Mouse (Mus musculus) yolk sac, embryonic 10.5 days (tissue): ENCODE results near the gene Edar.
"Not testable (repeated sequence)": the region's sequence is repeated elsewhere in the genome, so short reads cannot be mapped to it uniquely, and the experiment has no call there.

Experiments
- DNase-seq: peaks from one replicate; pipeline ENCODE4 v3.0.0-alpha.2; 2017; ENCODE audit warnings: low spot score

The Edar gene

DNA sequence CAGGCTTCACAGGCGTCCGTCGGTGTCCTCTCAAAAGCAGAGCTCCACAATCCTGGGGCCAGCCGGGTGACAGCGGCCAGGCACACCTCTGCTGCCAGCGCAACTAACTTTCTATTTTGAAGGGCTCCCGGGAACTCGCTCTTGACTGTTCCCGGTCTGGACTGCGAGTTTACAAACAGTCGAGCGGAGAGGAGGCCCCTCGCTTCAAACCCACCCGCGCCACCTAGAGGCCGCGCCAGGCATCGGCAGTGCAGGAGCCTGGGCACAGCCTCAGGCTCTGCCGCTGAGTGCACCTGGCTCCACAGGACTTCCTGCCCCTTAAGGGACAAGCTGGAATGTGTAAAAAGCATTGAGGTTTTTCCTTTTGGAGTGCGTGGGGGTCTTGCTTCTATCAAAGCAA, at the start of gene Edar:
Gene Edar (minus strand): TSS at position 122 of the 400 bp plus-strand sequence.
- peak; percentile 57 for DNase-seq

GRCm38 (mm10) chr10:58718110-58718509, 42.7 kb upstream of the Edar start, which contains the start of gene Gm17542:
Gene Gm17542, minus strand, starts transcription at chr10:58718210.
- not testable (repeated sequence) for DNase-seq

DNA sequence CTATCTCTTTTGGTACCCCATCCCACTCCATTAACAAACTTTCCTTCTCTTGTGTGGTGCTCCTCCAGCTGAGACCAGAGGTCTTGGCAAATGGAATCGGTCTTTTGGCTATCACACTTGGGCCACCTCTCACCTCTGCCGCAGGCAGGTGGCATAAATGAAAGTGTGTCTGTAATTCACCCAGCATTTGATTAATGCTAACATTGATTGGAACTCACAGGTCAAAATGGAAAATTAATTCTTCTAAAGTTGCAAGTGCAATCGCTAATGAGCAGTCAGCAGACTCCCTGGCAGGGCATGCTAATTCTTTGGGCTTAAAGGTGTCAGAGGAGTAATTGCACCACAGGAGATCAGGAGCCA, 39.3 kb upstream of the Edar start:
- DNase-seq = no peak

DNA sequence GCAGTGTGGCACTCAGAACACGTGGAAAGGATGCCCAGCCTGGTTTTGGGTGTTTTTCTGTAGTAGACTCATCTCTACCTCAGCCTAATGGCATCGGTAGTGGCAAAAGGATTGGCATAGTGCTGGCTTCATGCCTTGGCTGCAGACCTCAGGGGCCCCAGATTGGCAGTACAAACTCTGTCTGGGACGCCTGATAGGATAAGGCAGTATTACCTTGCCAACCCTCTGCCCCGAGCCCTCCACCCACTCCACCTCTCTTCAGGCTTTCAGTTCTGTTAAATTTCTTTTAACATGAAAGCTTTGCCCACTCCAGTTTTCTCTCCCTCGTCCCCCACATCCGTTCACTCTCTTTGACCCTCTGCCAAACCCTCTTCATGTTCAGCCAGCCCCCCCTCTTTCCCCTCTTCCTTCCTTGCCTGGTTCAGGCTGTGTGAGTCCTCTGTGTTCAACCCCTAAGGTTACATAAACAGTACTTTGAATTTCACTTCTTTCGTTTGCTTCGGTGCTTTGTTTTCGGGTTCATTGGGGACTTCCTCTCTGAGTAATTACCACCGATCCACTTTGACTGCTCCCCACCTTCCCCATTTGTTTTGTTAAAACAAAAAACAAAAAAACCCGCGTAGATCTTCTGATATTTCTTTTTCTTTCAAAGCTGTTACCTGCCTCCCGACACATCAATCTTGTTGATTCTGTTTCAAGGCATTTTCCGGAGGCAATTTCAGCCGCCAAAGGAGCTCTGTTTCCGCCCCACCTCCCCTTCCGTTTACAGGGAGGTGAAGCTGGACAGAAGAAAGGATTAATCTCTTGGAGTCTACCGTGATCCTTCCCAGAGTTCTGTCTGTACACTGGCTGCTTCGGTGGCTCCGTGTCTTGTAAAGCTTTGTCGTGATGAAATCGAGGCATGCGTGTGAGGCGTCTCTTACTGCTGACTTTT, 38.7 kb upstream of the Edar start:
- DNase-seq = peak; percentile 1

DNA sequence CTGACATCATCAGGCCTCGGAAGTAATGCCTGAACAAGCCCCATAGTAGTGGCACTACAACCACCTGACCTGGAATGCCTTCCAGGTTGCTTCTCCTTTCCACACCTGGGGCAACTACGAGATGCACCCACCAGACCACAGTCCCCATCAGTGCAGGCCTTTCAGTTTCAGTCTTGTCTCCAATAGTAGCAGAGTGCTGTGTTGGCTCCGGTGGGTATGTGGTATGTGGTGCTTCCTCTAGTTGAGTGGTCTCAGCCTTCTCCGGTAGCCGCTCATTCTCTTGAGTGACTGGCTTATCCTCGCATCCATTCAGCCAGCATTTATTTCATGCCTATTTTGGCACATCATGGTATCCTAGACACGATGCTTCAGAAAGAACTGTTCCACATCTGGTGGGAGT, 37.8 kb upstream of the Edar start:
- DNase-seq = no peak

GRCm38 (mm10) chr10:58709021-58709420, 33.6 kb upstream of the Edar start:
- no peak for DNase-seq

- no peak for DNase-seq
Measured at GRCm38 (mm10) chr10:58700578-58700977, 25.1 kb upstream of the Edar start.

DNA sequence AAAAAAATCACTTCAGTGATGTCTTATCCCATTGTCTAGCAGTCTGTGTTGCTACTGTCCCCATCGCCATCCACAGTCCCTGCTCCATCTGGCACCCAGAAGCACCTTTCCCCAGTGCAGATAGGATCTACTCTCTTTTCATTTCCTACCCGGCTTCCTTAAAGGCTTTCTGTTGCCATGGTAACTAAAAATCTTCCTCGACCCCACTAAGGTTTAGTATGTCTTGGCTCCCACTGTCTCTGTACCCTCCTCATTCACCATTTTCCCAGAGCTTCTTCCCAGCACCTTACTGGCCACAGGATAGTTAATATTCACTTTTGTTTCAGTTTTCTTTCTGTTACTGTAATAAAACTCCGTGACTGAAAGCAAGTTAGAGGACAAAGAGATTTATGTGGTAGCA, 24.7 kb upstream of the Edar start:
- DNase-seq = no peak

DNA sequence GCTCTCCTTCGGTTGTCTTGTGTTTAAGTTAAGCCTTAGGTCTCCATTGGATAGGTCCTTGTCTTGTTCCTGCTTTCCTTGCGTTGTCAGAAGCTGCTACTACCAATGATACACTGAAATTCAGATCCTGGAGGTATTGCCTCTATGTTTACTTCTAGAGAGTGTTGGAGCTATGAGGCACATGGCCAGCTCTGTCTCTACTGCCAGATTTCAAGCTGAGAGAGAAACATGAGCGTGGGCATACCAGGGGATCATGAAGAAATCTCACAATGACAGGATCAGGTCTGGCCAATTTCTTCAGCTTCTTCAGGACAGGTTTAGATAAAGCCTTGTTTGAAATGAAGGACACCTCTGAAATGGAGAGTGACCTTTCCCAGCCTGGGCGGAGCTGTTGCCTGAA, 23.5 kb upstream of the Edar start:
- no peak for DNase-seq

- DNase-seq = no peak
Measured at GRCm38 (mm10) chr10:58691051-58691450, 15.6 kb upstream of the Edar start.

GRCm38 (mm10) chr10:58679298-58679697, 3.8 kb upstream of the Edar start:
- no peak for DNase-seq

DNA sequence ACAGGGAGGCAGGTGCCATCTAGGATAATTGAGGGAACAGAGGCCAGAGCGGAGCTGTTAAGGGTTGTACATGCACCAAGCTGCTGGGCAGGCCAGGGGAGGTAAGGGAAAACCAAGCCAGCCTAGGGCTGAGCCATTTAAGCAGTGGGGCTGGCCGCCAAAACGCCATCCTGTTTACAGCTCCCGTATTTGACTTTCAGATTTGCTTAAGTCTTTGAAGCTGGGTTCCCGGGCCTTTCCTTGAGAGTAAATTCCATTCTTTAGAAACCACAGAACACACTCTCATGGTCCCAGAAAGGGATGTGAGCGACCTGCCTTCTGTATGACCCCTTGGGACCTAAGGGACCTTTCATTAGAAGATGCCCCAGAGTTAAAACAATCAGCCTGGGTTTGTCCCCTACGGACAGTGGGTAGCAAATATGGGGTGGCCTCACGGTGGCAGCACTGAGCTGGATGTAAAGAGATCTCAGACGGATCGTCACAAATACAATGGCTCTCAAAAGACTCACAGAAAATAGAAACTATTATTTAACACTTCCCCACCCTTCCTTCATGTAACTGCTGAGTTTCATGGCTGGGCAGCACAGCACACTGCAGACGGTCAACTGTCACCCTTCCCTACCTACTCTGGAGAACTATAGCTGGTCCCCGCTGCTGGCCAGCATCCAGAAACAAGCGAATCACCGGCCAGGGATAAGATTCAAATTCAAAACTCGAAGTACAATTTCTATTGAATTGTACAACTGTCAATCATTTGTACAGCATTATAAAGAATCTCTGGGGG, 2.0 kb downstream of the Edar start:
- DNase-seq = peak; percentile 9

- no peak for DNase-seq
Measured at GRCm38 (mm10) chr10:58672557-58673277, 2.7 kb downstream of the Edar start.

- DNase-seq = no peak
Measured at GRCm38 (mm10) chr10:58663868-58664267, 11.6 kb downstream of the Edar start.

DNA sequence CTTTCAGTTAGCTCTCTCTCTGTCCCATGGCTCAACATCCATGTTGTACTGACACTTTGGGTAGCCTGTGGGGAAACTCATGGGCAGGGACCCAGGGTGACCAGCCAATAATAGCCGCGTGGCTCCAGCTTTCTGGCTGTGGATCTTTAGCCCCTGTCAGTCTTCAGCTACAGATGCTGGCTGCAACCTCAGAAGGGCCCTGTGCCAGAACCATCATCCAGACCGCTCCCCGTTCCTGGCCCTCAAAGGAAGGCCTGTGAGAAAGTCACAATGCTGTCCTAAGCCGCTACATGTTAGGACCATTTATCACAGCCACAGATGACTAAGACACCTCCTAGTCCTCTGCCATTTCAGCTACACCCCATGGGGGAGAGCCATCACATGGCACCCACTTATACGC, 12.0 kb downstream of the Edar start:
- no peak for DNase-seq

GRCm38 (mm10) chr10:58659268-58659986, 16.0 kb downstream of the Edar start:
- DNase-seq = no peak

- no peak for DNase-seq
Measured at GRCm38 (mm10) chr10:58657731-58658130, 17.7 kb downstream of the Edar start.

DNA sequence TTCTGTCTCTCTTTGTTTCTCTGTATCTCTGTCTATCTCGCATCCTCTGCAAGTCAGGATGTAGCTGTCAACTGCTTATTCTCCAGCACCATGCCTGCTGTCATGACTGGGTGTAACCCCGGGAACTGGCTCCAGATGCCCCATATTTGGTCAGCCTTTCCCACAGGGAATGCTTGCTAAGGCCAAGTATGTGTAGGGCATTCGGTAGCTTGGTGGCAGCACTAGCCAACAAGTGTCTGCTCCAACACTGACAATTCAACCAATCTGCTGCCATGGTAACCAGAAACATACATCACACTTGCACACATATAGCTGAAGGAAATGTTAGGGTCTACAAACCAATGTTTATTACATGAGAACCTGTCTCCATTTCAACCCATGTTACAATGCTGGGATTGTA, 21.8 kb downstream of the Edar start:
- DNase-seq = no peak

GRCm38 (mm10) chr10:58652418-58653394, 22.7 kb downstream of the Edar start:
- peak; percentile 10 for DNase-seq

DNA sequence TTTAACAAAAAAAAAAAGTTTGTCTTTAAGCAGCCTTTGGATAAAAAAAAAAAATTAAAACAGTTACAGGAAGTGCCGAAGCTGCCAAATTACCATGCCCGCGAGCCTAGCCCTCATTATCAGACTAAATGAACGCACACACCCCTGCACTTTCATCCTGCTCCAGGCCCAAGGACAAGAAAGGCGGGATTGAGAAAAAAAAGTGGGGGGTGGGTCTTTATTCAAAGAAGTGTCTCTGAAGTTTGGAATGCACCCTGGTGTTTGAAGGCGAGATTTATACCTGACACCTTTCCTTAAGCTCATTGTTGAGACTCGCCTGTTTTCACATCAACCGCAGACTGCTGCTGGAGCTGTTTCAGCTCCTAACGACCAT, 23.4 kb downstream of the Edar start:
- DNase-seq = no peak
